Mouse (Mus musculus): ENCODE results near the gene Anapc11.

Gene Anapc11

GRCm38 (mm10) chr11:120598283-120598989 lies at the start of gene Anapc11, which contains the start of gene Alyref:
Gene Anapc11 (plus strand): TSS chr11:120598421.
Gene Alyref (minus strand): TSS chr11:120598365.
- in situ Hi-C loops (cut with MseI, MboI), result no loop called here

GRCm38 (mm10) chr11:120548786-120549167 lies 49.4 kb upstream of the Anapc11 start:
- in situ Hi-C loops (cut with MseI, MboI), result no loop called here

GRCm38 (mm10) chr11:120549168-120549945 lies 48.9 kb upstream of the Anapc11 start, which contains the start of gene Mcrip1:
Gene Mcrip1 (minus strand): TSS chr11:120549727.
- in situ Hi-C loops (cut with MseI, MboI), result no loop called here

GRCm38 (mm10) chr11:120549986-120550809 lies 48.0 kb upstream of the Anapc11 start:
- in situ Hi-C loops (cut with MseI, MboI), result no loop called here

- in situ Hi-C loops (cut with MseI, MboI), result no loop called here
These were observed 47.3 kb upstream of the Anapc11 start, which contains the start of gene Ppp1r27 for GRCm38 (mm10) chr11:120550810-120551440. Gene Ppp1r27 (minus strand): TSS chr11:120551132.

- in situ Hi-C loops (cut with MseI, MboI), result no loop called here
These were observed 45.5 kb upstream of the Anapc11 start for GRCm38 (mm10) chr11:120552736-120553135.

GRCm38 (mm10) chr11:120554834-120555233 lies 43.4 kb upstream of the Anapc11 start:
- in situ Hi-C loops (cut with MseI, MboI), result loop anchor here in 1 of 2 experiments (5.0 kb wide), 1 partner anchor 33 kb away; no protein-coding TSS in a partner anchor

GRCm38 (mm10) chr11:120555260-120555659 lies 43.0 kb upstream of the Anapc11 start:
- in situ Hi-C loops (cut with MseI, MboI), result loop anchor here in 1 of 2 experiments (5.0 kb wide), 1 partner anchor 33 kb away; no protein-coding TSS in a partner anchor

GRCm38 (mm10) chr11:120558843-120559242 lies 39.4 kb upstream of the Anapc11 start:
- in situ Hi-C loops (cut with MseI, MboI), result loop anchor here in 1 of 2 experiments (5.0 kb wide), 1 partner anchor 37 kb away; no protein-coding TSS in a partner anchor

- in situ Hi-C loops (cut with MseI, MboI), result no loop called here
These were observed 37.1 kb upstream of the Anapc11 start for GRCm38 (mm10) chr11:120560952-120561728.

GRCm38 (mm10) chr11:120562949-120563348 lies 35.3 kb upstream of the Anapc11 start:
- in situ Hi-C loops (cut with MseI, MboI), result no loop called here

- in situ Hi-C loops (cut with MseI, MboI), result no loop called here
These were observed 33.1 kb upstream of the Anapc11 start for GRCm38 (mm10) chr11:120565114-120565513.

GRCm38 (mm10) chr11:120568324-120568723 lies 29.9 kb upstream of the Anapc11 start:
- in situ Hi-C loops (cut with MseI, MboI), result no loop called here

- in situ Hi-C loops (cut with MseI, MboI), result no loop called here
These were observed 27.1 kb upstream of the Anapc11 start for GRCm38 (mm10) chr11:120571122-120571521.

GRCm38 (mm10) chr11:120571754-120572416 lies 26.3 kb upstream of the Anapc11 start:
- in situ Hi-C loops (cut with MseI, MboI), result no loop called here

- in situ Hi-C loops (cut with MseI, MboI), result no loop called here
These were observed 25.8 kb upstream of the Anapc11 start for GRCm38 (mm10) chr11:120572417-120572751.

- in situ Hi-C loops (cut with MseI, MboI), result no loop called here
These were observed 25.3 kb upstream of the Anapc11 start, which contains the start of gene P4hb for GRCm38 (mm10) chr11:120572752-120573584. Gene P4hb (minus strand): TSS chr11:120573253.

- in situ Hi-C loops (cut with MseI, MboI), result no loop called here
These were observed 24.5 kb upstream of the Anapc11 start for GRCm38 (mm10) chr11:120573585-120574277.

Data from mouse trophoblast stem cell (cell line).